Mouse (Mus musculus) cerebellum, adult 11-12 months (tissue): ENCODE results near the gene Olfr1461.

Experiments
- DNase-seq: peaks from one replicate; pipeline ENCODE4 v3.0.0; 2022

The Olfr1461 gene

GRCm38 (mm10) chr19:13162700-13163099 is at the start of gene Olfr1461:
Gene Olfr1461, plus strand, starts transcription at chr19:13163000.
- no peak for DNase-seq

GRCm38 (mm10) chr19:13149449-13149848 is 13.4 kb upstream of the Olfr1461 start, which contains the start of gene Olfr1459:
Gene Olfr1459, minus strand, starts transcription at chr19:13149549.
- no peak for DNase-seq

GRCm38 (mm10) chr19:13185434-13185833 is 22.6 kb downstream of the Olfr1461 start, which contains the start of gene Olfr1462:
Gene Olfr1462, plus strand, starts transcription at chr19:13185734.
- DNase-seq = no peak
